In the genomic region with DNA sequence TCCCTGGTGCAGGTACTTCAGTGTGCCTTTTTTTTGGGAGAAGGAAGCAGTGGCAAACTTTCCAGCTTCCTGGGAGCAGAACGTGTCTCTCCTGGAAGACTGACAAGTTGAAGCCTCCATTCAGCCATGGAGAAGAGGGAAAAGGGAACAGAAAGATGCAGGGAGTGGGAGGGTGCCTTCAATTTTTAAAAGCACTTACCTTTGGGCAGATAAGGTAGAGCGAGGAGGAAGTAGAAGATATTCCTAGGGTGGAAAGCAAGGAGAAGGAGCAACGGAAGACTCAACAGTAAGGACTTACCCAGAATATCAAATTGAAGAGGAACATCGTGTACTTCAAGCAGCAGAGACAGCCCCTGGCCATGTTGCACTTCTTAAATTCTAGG, we compare ENCODE assay signal across 8 mouse cellular contexts.
DNase-seq lines count a peak whose midpoint lies in the region; ATAC-seq and TF ChIP-seq lines count a peak whose summit lies in the region.

No protein-coding gene starts in this region.

- peak overlapping the region; percentile 83 for H3K9ac ChIP-seq in heart, embryonic 11.5 days (ENCODE audit: low read depth, low read length)
- H3K9ac ChIP-seq in forebrain, postnatal 0 days: peak overlapping the region; percentile 51

- H3K9me3 ChIP-seq in heart, embryonic 11.5 days (replicated peaks; ENCODE audit: control insufficient read depth, low read length): no peaks in the 10 kb centered on the region
- H3K9me3 ChIP-seq in E14TG2a.4 (ENCODE audit: low read length): no peaks in the 10 kb centered on the region
- H3K9me3 ChIP-seq in forebrain, postnatal 0 days (ENCODE audit: low read length): no peaks in the 10 kb centered on the region
- no peaks in the 10 kb centered on the region for H3K9me3 ChIP-seq in midbrain, embryonic 10.5 days (replicated peaks)

- peak overlapping the region; percentile 82 for H3K27ac ChIP-seq in heart, embryonic 11.5 days (ENCODE audit: low read depth, low read length)
- H3K27ac ChIP-seq in forebrain, postnatal 0 days (ENCODE audit: low read depth, low read length): peak overlapping the region; percentile 41; the same call in 1 of the 2 replicates
- H3K27ac ChIP-seq in midbrain, embryonic 10.5 days (replicated peaks): peak overlapping the region; percentile 86

- intact Hi-C loops in heart, postnatal 25 days (cut with DNase I): loop anchor here (2.0 to 5.0 kb wide), 3 partner anchors 42 to 111 kb away; no protein-coding TSS in a partner anchor

- H3K4me3 ChIP-seq in heart, embryonic 11.5 days (ENCODE audit: low read depth, low read length): peak overlapping the region; percentile 62
- peak overlapping the region; percentile 87 for H3K4me3 ChIP-seq in E14TG2a.4 (replicated peaks; ENCODE audit: low read length)
- peak overlapping the region; percentile 48 for H3K4me3 ChIP-seq in forebrain, postnatal 0 days (ENCODE audit: low read depth, low read length)
- H3K4me3 ChIP-seq in midbrain, embryonic 10.5 days: peak overlapping the region; percentile 65

- TF ChIP-seq CTCF in E14TG2a.4 (conservative IDR thresholded peaks at IDR 0.05; ENCODE audit: low read length): no peak
- TF ChIP-seq CTCF in forebrain, postnatal 0 days (IDR thresholded peaks at IDR 0.05; ENCODE audit: low read depth): no peak

- DNase-seq in heart, postnatal 25 days (ENCODE audit: low spot score): no peak
- DNase-seq in forebrain, postnatal 0 days: no peak
- no peak for DNase-seq in midbrain, embryonic 10.5 days (ENCODE audit: low spot score)
- DNase-seq in embryo, embryonic 11 days: no peak
- no peak for DNase-seq in thymus, postnatal 14 days
- DNase-seq in gastrocnemius, adult 18-20 months (ENCODE audit: low spot score): no peak

- no peaks in the 10 kb centered on the region for H3K27me3 ChIP-seq in heart, embryonic 11.5 days (ENCODE audit: control insufficient read depth, insufficient read depth, low read length)
- H3K27me3 ChIP-seq in E14TG2a.4 (ENCODE audit: insufficient read depth, low read length): peaks cover 62% of the 10 kb centered on the region
- H3K27me3 ChIP-seq in forebrain, postnatal 0 days (ENCODE audit: insufficient read depth, low read length): peaks cover 11% of the 10 kb centered on the region; the same call in 1 of the 2 replicates
- H3K27me3 ChIP-seq in midbrain, embryonic 10.5 days (ENCODE audit: low read depth, poor library complexity, severe bottlenecking): peaks cover 49% of the 10 kb centered on the region

- no peak for ATAC-seq in heart, embryonic 11.5 days (replicated peaks; ENCODE audit: insufficient number of reproducible peaks, low FRiP score, low TSS enrichment)
- no peak for ATAC-seq in forebrain, postnatal 0 days

- peak overlapping the region; percentile 98 for H3K4me2 ChIP-seq in heart, embryonic 11.5 days
- peak overlapping the region; percentile 70 for H3K4me2 ChIP-seq in forebrain, postnatal 0 days (ENCODE audit: low read depth)

- WGBS in heart, embryonic 11.5 days (ENCODE audit: insufficient replicate concordance): 9% methylated on average over 4 of the region's 4 CpGs
- WGBS in forebrain, postnatal 0 days: 13% methylated on average over 4 of the region's 4 CpGs
- WGBS in midbrain, embryonic 10.5 days: 4% methylated on average over 4 of the region's 4 CpGs

- H3K4me1 ChIP-seq in heart, embryonic 11.5 days (ENCODE audit: control insufficient read depth, insufficient read depth, low read length): peaks cover 60% of the 10 kb centered on the region
- peaks cover 48% of the 10 kb centered on the region for H3K4me1 ChIP-seq in E14TG2a.4 (replicated peaks; ENCODE audit: low read depth, low read length)
- H3K4me1 ChIP-seq in forebrain, postnatal 0 days (ENCODE audit: insufficient read depth): peaks cover 10% of the 10 kb centered on the region
- H3K4me1 ChIP-seq in midbrain, embryonic 10.5 days: peaks cover 96% of the 10 kb centered on the region

- no peaks in the 10 kb centered on the region for H3K36me3 ChIP-seq in heart, embryonic 11.5 days (ENCODE audit: control insufficient read depth, insufficient read depth, low read length)
- H3K36me3 ChIP-seq in E14TG2a.4 (ENCODE audit: insufficient read depth, low read length): no peaks in the 10 kb centered on the region
- H3K36me3 ChIP-seq in forebrain, postnatal 0 days (ENCODE audit: insufficient read depth): no peaks in the 10 kb centered on the region
- no peaks in the 10 kb centered on the region for H3K36me3 ChIP-seq in midbrain, embryonic 10.5 days
